Mouse (Mus musculus): ENCODE results near the gene Setd1b.

GRCm38 (mm10) chr5:123195500-123196000 is 53.6 kb downstream of the Setd1b start:
- TF ChIP-seq ZKSCAN1 (IDR thresholded peaks at IDR 0.05; ENCODE audit: low read depth, low read length) (no peak), POLR2A (IDR thresholded peaks at IDR 0.05; ENCODE audit: control insufficient read depth in 1 of 2, insufficient read depth in 1 of 2, low read depth in 1 of 2, low read length in 2 of 2, poor library complexity in 1 of 2) (no peak), CTCF (IDR thresholded peaks at IDR 0.05 in 2 of 3, conservative IDR thresholded peaks at IDR 0.05 in 1 of 3; ENCODE audit: control insufficient read depth in 1 of 3, insufficient read depth in 1 of 3, low read depth in 2 of 3, low read length in 3 of 3, poor library complexity in 1 of 3, severe bottlenecking in 1 of 3) (no peak), NELFE (IDR thresholded peaks at IDR 0.05; ENCODE audit: low read depth, low read length) (no peak), HCFC1 (IDR thresholded peaks at IDR 0.05; ENCODE audit: low read depth, low read length) (no peak), POLR2AphosphoS2 (IDR thresholded peaks at IDR 0.05; ENCODE audit: low read length) (no peak), ZNF384 (IDR thresholded peaks at IDR 0.05; ENCODE audit: low read depth, low read length) (no peak), MXI1 (IDR thresholded peaks at IDR 0.05; ENCODE audit: low read depth, low read length) (no peak), SIN3A (IDR thresholded peaks at IDR 0.05; ENCODE audit: low read length) (no peak), ELF1 (IDR thresholded peaks at IDR 0.05; ENCODE audit: low read depth, low read length) (no peak), BHLHE40 (IDR thresholded peaks at IDR 0.05; ENCODE audit: borderline replicate concordance, low read depth, low read length) (no peak), RAD21 (IDR thresholded peaks at IDR 0.05; ENCODE audit: low read depth, low read length) (no peak)

Measured in MEL (cell line).